Mouse (Mus musculus): ENCODE data around the gene N6amt1. TPM values are rescaled to one million over a fixed set of nuclear protein-coding genes. Genes with fewer than 3 reads are reported as not detected.

Gene N6amt1
- polyA plus RNA-seq (2012; rRNA removed): 13.7 and 16.1 TPM in 2 replicates

DNA sequence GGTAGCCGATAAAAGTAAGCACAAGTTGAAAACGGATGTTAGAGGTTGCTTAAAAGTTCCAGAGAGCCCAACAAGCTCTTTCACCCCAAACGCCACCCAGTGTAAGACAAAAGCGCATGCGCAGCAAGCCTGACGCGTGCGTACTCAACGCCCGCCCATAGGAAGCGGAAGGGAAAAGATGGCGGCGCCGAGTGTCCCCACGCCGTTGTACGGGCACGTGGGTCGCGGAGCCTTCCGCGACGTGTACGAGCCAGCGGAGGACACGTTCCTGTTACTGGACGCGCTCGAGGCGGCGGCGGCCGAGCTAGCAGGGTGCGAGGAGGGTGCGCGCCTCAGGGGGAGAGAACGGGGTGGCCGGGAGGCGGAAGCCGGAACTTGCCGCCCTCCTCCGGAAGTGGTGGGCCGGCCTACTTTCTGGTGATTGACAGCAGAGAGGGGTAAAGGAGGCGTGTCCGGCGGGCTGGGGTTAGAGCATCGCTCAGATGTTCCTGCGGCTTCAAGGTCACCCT is at the start of gene N6amt1:
Gene N6amt1, plus strand, starts transcription at position 111 of the 509 bp plus-strand sequence.

Other genes starting within 250 kb of the N6amt1 start
- gene Ltn1, start 78.4 kb downstream of the N6amt1 start, polyA plus RNA-seq (2012; rRNA removed): 4.9 and 6.2 TPM in 2 replicates
- 3.1 and 3.2 TPM in 2 replicates for gene Rwdd2b, start 86.4 kb downstream of the N6amt1 start, polyA plus RNA-seq (2012; rRNA removed)
- 12.9 and 15.8 TPM in 2 replicates for gene Usp16, start 100.5 kb downstream of the N6amt1 start, polyA plus RNA-seq (2012; rRNA removed)
- 14.0 and 16.8 TPM in 2 replicates for gene Cct8, start 141.7 kb downstream of the N6amt1 start, polyA plus RNA-seq (2012; rRNA removed)
- 5.6 and 6.5 TPM in 2 replicates for gene Map3k7cl, start 199.1 kb downstream of the N6amt1 start, polyA plus RNA-seq (2012; rRNA removed)